Mouse (Mus musculus): ENCODE results near the gene Disp1.

- no peak for TF ChIP-seq POLR2A (IDR thresholded peaks at IDR 0.05; ENCODE audit: control insufficient read depth, low read depth, low read length)
- TF ChIP-seq CTCF (IDR thresholded peaks at IDR 0.05; ENCODE audit: control insufficient read depth, insufficient read depth, insufficient replicate concordance, low read depth, low read length) = no peak
Measured at GRCm38 (mm10) chr1:183069954-183070649, 151.2 kb downstream of the Disp1 start.

Data from testis, adult 2 months (tissue).